Mouse (Mus musculus) neural tube, embryonic 15.5 days (tissue): ENCODE measurements around the gene Mob3b. TPM values are rescaled to one million over a fixed set of nuclear protein-coding genes. Genes with fewer than 3 reads are reported as not detected.

Experiments used
- ATAC-seq: fragments of 200-750 bp; cut with Nextera tagmentation; 2 replicates; pipeline ENCODE4 v1.8.0; 2017; ENCODE audit warnings: mild to moderate bottlenecking, moderate TSS enrichment, moderate library complexity; ENCODE audit not compliant: low FRiP score
- H3K27ac ChIP-seq: fragments of 300-500 bp; sonication (generic); replicated peaks from 2 replicates; pipeline ENCODE4 v1.5.1; 2015; ENCODE audit warnings: mild to moderate bottlenecking, inconsistent platforms
- H3K27me3 ChIP-seq: fragments of 300-500 bp; sonication (generic); replicated peaks from 2 replicates; pipeline ENCODE4 v1.6.1; 2015; ENCODE audit warnings: inconsistent platforms
- H3K36me3 ChIP-seq: fragments of 300-500 bp; sonication (generic); 2 replicates; pipeline ENCODE4 v1.6.1; 2015; ENCODE audit warnings: inconsistent platforms
- H3K4me1 ChIP-seq: fragments of 300-500 bp; sonication (generic); 2 replicates; pipeline ENCODE4 v1.6.1; 2015; ENCODE audit warnings: inconsistent platforms
- H3K4me2 ChIP-seq: fragments of 300-500 bp; sonication (generic); 2 replicates; pipeline ENCODE4 v1.6.1; 2015; ENCODE audit warnings: inconsistent platforms, mild to moderate bottlenecking, moderate library complexity
- H3K4me3 ChIP-seq: fragments of 300-500 bp; sonication (generic); replicated peaks from 2 replicates; pipeline ENCODE4 v1.5.1; 2015; ENCODE audit warnings: mild to moderate bottlenecking, inconsistent platforms
- H3K9ac ChIP-seq: fragments of 300-500 bp; sonication (generic); replicated peaks from 2 replicates; pipeline ENCODE4 v1.6.1; 2015; ENCODE audit warnings: mild to moderate bottlenecking, inconsistent platforms
- H3K9me3 ChIP-seq: fragments of 300-500 bp; sonication (generic); replicated peaks from 2 replicates; pipeline ENCODE4 v1.6.1; 2016; ENCODE audit warnings: inconsistent platforms
- WGBS: fragments of 180-500 bp; shearing (Covaris S2); methylation state at CpG from one replicate; pipeline ENCODE4 v1.1.7; 2015; ENCODE audit warnings: mixed read lengths; 5-methylcytosine and 5-hydroxymethylcytosine counted together
- polyA plus RNA-seq: library from polyadenylated mRNA; unstranded; fragments of >200 nt; fragmentation: Nextera tagmentation; extraction: Ambion mirVana; gene quantifications from 2 replicates; pipeline ENCODE4 v1.2.1, GENCODE M21; 2015

Mob3b gene
- polyA plus RNA-seq, 1 experiment from 2014 or later, result 3.7 TPM

- Histone ChIP-seq H3K9ac (no peak overlapping the region), H3K4me3 (no peak overlapping the region), H3K27ac (no peak overlapping the region), H3K4me1 (peaks cover 13% of the 10 kb centered on the region; the same call in 1 of the 2 replicates), H3K4me2 (no peak overlapping the region), H3K36me3 (no peaks in the 10 kb centered on the region), H3K9me3 (no peaks in the 10 kb centered on the region), H3K27me3 (no peaks in the 10 kb centered on the region)
- peak; percentile 35; the same call in 1 of the 2 replicates for ATAC-seq
- WGBS, result 37% methylated on average over 8 of the region's 8 CpGs
Measured at GRCm38 (mm10) chr4:34980461-34981039, 176.7 kb downstream of the Mob3b start.

DNA sequence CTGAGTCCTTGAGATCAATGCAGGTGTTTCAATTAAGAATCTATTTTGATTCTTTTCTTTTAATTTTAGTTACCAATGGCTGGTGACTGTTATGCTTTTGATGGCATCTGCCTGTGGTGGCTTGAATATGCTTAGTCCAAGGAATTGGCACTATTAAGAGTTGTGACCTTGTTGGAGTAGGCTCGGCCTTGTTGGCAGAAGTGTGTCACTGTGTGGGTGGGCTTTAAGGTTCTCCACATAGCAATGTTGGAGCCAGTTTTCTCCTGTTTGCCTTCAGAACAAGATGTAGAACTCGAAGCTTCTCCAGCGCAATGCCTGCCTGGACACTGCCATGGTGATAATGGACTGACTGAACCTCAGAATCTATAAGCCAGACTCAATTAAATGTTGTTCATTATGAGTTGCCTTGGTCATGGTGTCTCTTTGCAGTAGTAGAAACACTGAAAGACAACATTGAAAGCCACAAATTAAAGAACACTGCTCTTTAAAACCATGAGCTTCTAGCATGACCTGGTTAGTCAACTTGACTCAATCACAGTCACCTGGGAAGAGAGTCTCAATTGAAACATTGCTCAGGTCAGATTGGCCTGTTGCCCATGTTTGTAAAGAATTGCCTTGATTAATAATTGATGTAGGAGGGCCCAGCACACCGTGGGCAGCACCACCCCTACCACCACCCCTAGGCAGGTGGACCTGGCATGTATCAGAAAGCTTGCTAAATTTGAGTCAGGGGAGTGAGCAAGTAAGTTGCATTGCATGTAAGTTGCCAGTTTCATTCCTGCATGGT, 180.2 kb downstream of the Mob3b start:
- H3K4me1 ChIP-seq, result peaks cover 13% of the 10 kb centered on the region; the same call in 1 of the 2 replicates

DNA sequence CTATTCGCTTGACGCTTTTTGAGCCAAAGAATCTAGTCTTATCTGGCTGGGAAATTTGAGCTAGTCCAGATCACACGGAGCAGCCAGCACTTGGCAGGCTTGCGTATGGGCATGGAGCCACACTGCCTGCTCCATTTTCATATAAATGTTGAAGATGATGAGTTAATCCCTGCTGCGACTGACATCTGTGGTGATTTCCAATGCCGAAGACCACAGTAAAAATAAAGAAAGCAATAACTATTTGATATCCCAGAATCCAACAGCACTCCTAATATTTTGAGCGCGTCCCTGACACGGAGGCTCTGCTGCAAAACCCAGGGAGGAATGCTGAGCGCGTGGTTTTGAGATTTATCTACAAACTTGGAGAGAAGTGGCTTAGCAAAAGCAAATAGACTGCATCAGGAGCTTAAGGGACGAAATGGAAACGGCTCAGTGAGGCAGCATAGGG, 180.9 kb downstream of the Mob3b start:
- Histone ChIP-seq H3K36me3 (no peaks in the 10 kb centered on the region), H3K4me1 (peaks cover 8% of the 10 kb centered on the region; the same call in 1 of the 2 replicates), H3K27ac (no peak overlapping the region), H3K9ac (no peak overlapping the region), H3K27me3 (no peaks in the 10 kb centered on the region), H3K9me3 (no peaks in the 10 kb centered on the region), H3K4me2 (no peak overlapping the region), H3K4me3 (no peak overlapping the region)
- ATAC-seq, result no peak
- 82% methylated on average over 13 of the region's 13 CpGs for WGBS

More for the DNA sequence above, 180.2 kb downstream of the Mob3b start:
- Histone ChIP-seq H3K27ac (no peak overlapping the region), H3K4me3 (no peak overlapping the region), H3K9me3 (no peaks in the 10 kb centered on the region), H3K9ac (no peak overlapping the region), H3K4me2 (no peak overlapping the region), H3K27me3 (no peaks in the 10 kb centered on the region), H3K36me3 (no peaks in the 10 kb centered on the region)
- no peak for ATAC-seq
- 96% methylated on average over 4 of the region's 4 CpGs for WGBS

DNA sequence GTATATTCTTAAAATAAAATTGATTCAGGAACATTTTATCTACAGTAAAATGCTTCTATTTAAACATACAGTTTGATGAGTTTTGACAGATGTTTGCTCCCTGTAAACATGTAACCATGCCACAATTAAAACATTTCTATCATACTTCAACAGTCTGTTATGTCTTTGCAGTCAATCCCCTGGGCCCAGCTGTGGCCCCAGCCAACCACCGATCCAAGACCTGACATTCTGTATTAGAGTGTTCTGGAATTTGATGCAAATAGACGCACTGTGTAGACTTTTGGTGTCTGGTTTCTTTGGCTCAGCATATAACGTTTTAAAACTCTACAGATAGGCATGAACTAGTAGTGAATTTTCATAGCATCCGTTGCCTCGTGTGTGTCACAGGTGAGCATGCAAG, 182.5 kb downstream of the Mob3b start:
- Histone ChIP-seq H3K9me3 (no peaks in the 10 kb centered on the region), H3K4me1 (no peaks in the 10 kb centered on the region), H3K27ac (no peak overlapping the region), H3K4me2 (no peak overlapping the region), H3K4me3 (no peak overlapping the region), H3K27me3 (no peaks in the 10 kb centered on the region), H3K36me3 (no peaks in the 10 kb centered on the region), H3K9ac (no peak overlapping the region)
- no peak for ATAC-seq
- WGBS, result 92% methylated on average over 5 of the region's 5 CpGs

- H3K9ac ChIP-seq, result no peak overlapping the region
- H3K4me1 ChIP-seq, result peaks cover 4% of the 10 kb centered on the region; the same call in 1 of the 2 replicates
- H3K36me3 ChIP-seq, result no peaks in the 10 kb centered on the region
- no peak overlapping the region for H3K4me3 ChIP-seq
- WGBS, result 90% methylated on average over 6 of the region's 6 CpGs
- H3K9me3 ChIP-seq, result no peaks in the 10 kb centered on the region
- ATAC-seq, result no peak
- no peak overlapping the region for H3K27ac ChIP-seq
- H3K4me2 ChIP-seq, result no peak overlapping the region
- H3K27me3 ChIP-seq, result no peaks in the 10 kb centered on the region
Measured at GRCm38 (mm10) chr4:34967541-34967940, 189.7 kb downstream of the Mob3b start.

DNA sequence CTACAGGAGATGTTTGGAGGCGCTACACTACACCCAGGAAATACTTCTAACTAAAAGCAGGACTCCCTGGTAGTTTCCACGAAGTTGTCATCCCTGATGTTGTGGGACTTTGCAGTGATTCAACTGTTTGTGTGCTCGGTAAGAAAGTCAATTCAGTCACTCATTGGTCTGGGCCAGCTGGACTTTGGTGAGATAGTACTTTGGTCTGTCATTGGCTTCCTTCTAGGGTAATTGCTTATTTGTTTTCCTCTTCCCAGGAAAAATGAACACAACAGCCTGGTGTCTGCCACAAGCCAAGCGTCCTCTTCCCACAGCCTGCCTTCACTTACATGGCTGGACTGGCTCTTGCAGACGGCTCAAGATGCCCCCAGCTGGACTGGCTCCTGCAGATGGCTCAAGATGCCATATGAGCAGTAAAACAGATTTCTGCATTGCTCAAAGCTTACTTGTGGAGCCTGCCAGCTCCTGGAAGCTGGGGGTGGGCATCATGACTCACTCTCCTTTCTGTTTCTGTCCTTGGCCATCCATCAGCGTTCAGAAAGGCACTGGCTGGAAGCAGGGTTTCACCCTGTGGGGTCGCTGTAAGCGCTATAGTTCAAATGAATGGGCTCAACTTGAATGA, 190.8 kb downstream of the Mob3b start:
- H3K9me3 ChIP-seq, result no peaks in the 10 kb centered on the region
- no peak overlapping the region for H3K4me3 ChIP-seq
- H3K4me2 ChIP-seq, result no peak overlapping the region
- H3K4me1 ChIP-seq, result peaks cover 4% of the 10 kb centered on the region; the same call in 1 of the 2 replicates
- H3K36me3 ChIP-seq, result no peaks in the 10 kb centered on the region
- no peak for ATAC-seq
- H3K27me3 ChIP-seq, result no peaks in the 10 kb centered on the region
- H3K9ac ChIP-seq, result no peak overlapping the region
- WGBS, result 48% methylated on average over 8 of the region's 8 CpGs
- H3K27ac ChIP-seq, result no peak overlapping the region

GRCm38 (mm10) chr4:34964906-34965305, 192.4 kb downstream of the Mob3b start:
- no peaks in the 10 kb centered on the region for H3K27me3 ChIP-seq
- H3K9me3 ChIP-seq, result no peaks in the 10 kb centered on the region
- H3K9ac ChIP-seq, result no peak overlapping the region
- ATAC-seq, result no peak
- 69% methylated on average over 10 of the region's 10 CpGs for WGBS
- H3K4me2 ChIP-seq, result no peak overlapping the region
- no peaks in the 10 kb centered on the region for H3K36me3 ChIP-seq
- H3K27ac ChIP-seq, result no peak overlapping the region
- H3K4me3 ChIP-seq, result no peak overlapping the region
- peaks cover 4% of the 10 kb centered on the region; the same call in 1 of the 2 replicates for H3K4me1 ChIP-seq

DNA sequence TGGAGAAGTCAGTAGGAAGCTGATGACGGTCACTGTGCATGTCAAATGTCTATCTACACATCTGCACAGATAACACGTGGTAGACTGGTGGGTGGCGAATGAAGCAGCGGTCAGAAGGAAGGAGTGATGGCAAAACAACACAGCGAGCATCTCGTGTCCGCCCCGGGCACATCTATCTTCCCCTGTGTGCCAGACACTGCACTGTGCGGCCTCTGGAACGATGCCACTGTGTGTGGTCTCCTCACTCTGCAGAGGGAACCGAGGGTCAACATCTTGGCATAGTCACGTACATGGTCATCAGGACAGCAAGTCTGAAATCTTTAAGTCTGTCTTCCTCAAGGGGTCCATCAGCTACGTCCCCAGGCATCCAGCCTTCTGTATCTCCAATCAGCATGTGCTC, 193.3 kb downstream of the Mob3b start:
- no peak for ATAC-seq
- Histone ChIP-seq H3K4me2 (no peak overlapping the region), H3K27me3 (no peaks in the 10 kb centered on the region), H3K36me3 (no peaks in the 10 kb centered on the region), H3K4me3 (no peak overlapping the region), H3K9ac (no peak overlapping the region), H3K9me3 (no peaks in the 10 kb centered on the region), H3K27ac (no peak overlapping the region), H3K4me1 (peaks cover 4% of the 10 kb centered on the region; the same call in 1 of the 2 replicates)
- WGBS, result 73% methylated on average over 13 of the region's 13 CpGs

GRCm38 (mm10) chr4:34960781-34961560, 196.3 kb downstream of the Mob3b start:
- Histone ChIP-seq H3K4me2 (no peak overlapping the region), H3K27ac (no peak overlapping the region), H3K4me1 (peaks cover 5% of the 10 kb centered on the region; the same call in 1 of the 2 replicates), H3K9ac (no peak overlapping the region), H3K36me3 (no peaks in the 10 kb centered on the region), H3K4me3 (no peak overlapping the region), H3K27me3 (no peaks in the 10 kb centered on the region), H3K9me3 (no peaks in the 10 kb centered on the region)
- 78% methylated on average over 15 of the region's 15 CpGs for WGBS
- ATAC-seq, result no peak

GRCm38 (mm10) chr4:34959477-34959876, 197.8 kb downstream of the Mob3b start:
- WGBS, result 80% methylated on average over 6 of the region's 6 CpGs
- Histone ChIP-seq H3K27ac (no peak overlapping the region), H3K4me3 (no peak overlapping the region), H3K9ac (no peak overlapping the region), H3K4me1 (peaks cover 5% of the 10 kb centered on the region; the same call in 1 of the 2 replicates), H3K36me3 (no peaks in the 10 kb centered on the region), H3K9me3 (no peaks in the 10 kb centered on the region), H3K4me2 (no peak overlapping the region), H3K27me3 (no peaks in the 10 kb centered on the region)
- no peak for ATAC-seq
